Mouse (Mus musculus) megakaryocyte progenitor cell, adult 5-6 weeks (primary cell): ENCODE results near the gene Gm6525. TPM values are rescaled to one million over a fixed set of nuclear protein-coding genes. Genes with fewer than 3 reads are reported as not detected.

ENCODE experiments used
- ATAC-seq: replicated peaks from 2 replicates; pipeline ENCODE4 v1.8.0; 2016; ENCODE audit warnings: mild to moderate bottlenecking, moderate TSS enrichment, inconsistent platforms; ENCODE audit not compliant: poor library complexity
- total RNA-seq, 2 experiments: library from RNA; stranded (forward) in 1 of 2; stranded (reverse) in 1 of 2; fragments of 157-497, 149-512 nt in 1 of 2; fragments of 200-1000 nt in 1 of 2; gene quantifications; 2 replicates each; pipeline versions ENCODE4 v1.2.3 to v1.2.4; 2015 to 2017

Gm6525 gene
- 0.27 TPM in 1 of 2 replicates, not detected in the other for total RNA-seq (2015)
- 0.54 and 1.1 TPM in 2 replicates for total RNA-seq (2017)

DNA sequence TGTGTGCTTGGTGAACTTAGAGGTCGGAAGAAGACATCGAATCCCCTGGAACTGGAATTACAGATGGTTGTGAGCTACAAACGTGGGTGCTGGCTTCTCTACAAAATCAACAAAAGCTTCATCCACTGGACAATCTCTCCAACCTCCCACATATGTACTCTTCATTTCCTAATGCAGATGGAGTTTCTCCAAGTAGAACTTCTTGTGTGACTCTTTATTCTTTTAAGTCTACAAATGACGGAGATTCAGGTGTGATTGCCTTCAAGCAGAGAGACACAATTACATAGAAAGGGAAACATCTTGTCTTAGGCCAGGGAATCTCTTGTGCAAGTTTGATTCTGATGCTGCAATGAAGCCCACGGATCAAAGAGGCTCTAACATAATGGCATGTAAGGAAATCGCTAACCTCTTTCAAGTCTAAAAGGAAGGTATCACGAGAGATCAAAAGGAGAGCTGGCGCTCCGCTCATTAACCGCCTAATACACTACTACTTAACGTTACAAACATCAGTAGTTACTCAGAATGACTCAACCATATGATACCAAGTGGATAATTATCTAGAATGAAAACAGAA, at the start of gene Gm6525:
Gene Gm6525, plus strand, starts transcription at position 524 of the 574 bp plus-strand sequence.
- no peak for ATAC-seq

- ATAC-seq, result peak; percentile 68
These were observed 48.1 kb upstream of the Gm6525 start for GRCm38 (mm10) chr3:84125704-84126289.

GRCm38 (mm10) chr3:84126721-84127120, 47.2 kb upstream of the Gm6525 start:
- ATAC-seq, result 0 out of 2 replicates have a peak, but pooled peaks have one; percentile 25

- no peak for ATAC-seq
These were observed 46.5 kb upstream of the Gm6525 start for GRCm38 (mm10) chr3:84127431-84127830.

- ATAC-seq, result peak; percentile 30; the same call in 1 of the 2 replicates
These were observed 44.7 kb upstream of the Gm6525 start for GRCm38 (mm10) chr3:84128871-84129870.

GRCm38 (mm10) chr3:84130776-84131175, 43.1 kb upstream of the Gm6525 start:
- no peak for ATAC-seq

DNA sequence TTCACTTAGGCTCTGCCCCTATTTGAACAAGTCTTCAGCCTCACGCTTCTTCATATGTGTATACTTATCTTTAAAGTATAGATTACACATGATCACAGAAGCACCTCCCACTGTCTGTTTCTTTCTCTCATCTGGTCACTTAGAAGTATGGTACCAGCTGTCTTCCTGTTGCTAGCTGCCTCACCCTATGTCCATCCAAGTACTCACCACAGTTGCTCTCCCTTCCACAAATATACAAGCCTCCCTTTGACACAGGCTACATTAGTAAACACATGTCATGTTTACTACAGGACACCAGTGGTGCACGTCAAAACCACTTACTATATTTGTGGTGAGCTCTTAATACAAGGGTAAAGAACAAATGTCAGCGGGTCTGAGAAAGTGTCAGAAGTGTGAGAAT, 42.5 kb upstream of the Gm6525 start:
- ATAC-seq, result no peak

GRCm38 (mm10) chr3:84135387-84135786, 38.5 kb upstream of the Gm6525 start:
- peak; percentile 100 for ATAC-seq

- ATAC-seq, result peak; percentile 5; the same call in 1 of the 2 replicates
These were observed 38.0 kb upstream of the Gm6525 start for GRCm38 (mm10) chr3:84135933-84136332.

GRCm38 (mm10) chr3:84136509-84136908, 37.4 kb upstream of the Gm6525 start:
- ATAC-seq, result peak; percentile 40; the same call in 1 of the 2 replicates

DNA sequence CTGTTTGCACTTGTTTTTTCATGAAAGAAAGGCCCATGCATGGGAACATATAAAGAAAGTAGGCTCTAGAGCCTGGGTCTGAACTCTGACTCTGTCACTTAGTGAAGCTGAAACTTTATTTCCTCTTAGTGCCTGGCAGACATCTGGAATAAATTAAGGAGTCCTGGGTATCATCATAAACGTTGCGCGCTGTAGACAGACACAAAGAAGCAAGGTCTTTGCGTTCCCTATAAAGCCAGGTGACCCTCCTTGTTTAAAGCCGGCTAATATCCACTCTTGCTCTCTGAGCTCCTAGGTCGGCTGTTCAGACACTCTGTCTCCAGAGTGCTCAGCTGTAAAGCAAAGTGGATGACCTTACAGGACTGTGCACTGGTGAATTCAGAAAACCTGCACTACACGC, 33.0 kb upstream of the Gm6525 start:
- no peak for ATAC-seq

- ATAC-seq, result no peak
These were observed 24.1 kb upstream of the Gm6525 start for GRCm38 (mm10) chr3:84149831-84150230.

GRCm38 (mm10) chr3:84154721-84155141, 19.2 kb upstream of the Gm6525 start:
- peak; percentile 29 for ATAC-seq

DNA sequence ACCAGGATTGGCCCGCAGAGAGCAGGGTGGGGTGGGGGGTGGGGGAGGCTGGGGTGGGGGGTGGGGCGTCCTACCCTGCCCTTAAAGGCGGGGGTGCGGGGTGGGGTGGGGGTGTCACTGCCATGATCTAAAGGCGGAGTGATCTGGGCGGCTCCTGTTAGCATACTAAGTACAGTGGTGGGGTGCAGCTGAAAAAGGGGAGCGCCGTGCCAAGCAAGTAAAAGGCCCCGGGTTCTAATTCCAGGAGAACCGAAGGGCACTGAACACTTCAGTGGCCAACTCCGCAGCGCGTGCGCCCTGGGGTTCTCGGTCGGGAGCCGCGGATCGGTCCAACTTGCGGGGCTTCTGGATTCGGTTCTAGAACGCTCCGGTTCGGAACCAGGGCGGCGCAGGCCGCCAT, 18.8 kb upstream of the Gm6525 start:
- peak; percentile 43 for ATAC-seq

DNA sequence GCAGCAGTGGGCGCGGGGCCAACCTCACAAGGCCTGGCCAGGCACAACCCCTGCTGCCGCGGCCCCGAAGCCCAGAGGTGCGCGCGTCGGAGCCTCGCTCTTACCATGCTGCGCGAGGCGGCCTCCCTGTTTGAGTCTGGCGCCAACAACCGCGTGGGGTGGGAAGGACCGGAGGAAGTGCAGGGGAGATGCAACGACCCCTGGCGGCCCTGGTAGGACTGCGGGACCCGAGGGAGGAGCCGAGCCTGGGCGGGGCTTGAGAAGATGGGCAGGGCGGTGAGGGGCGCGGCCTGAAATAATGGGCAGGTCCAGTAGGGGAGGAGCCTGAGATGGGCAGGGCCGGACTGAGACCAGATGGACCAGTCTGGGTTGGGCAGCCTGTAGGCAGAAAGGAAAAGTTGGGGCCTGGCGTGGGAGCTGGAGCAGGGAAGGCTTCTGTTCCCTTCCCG, 18.3 kb upstream of the Gm6525 start, which contains the start of gene Mnd1:
Gene Mnd1, minus strand, starts transcription at position 229 of the 449 bp plus-strand sequence.
- peak; percentile 98 for ATAC-seq

DNA sequence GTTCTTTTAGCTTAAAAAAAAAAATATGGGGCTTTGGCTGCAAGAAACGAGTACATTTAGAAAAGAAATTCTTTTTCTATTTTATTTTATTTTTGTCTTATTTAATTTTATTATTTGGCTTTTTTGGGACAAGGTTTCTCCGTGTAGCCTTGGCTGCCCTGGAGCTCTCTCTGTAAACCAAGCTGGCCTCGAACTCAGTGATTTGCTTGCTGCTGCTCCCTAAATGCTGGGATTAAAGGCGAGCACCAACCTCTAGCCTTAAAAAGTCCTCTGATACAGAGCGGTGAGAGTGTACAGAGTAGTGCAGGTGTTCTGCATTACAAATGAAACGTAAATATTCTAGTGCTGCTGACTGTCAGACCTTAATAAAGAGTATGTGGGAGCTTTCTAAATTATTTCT, 17.8 kb upstream of the Gm6525 start:
- no peak for ATAC-seq

GRCm38 (mm10) chr3:84157011-84157410, 16.9 kb upstream of the Gm6525 start:
- no peak for ATAC-seq

DNA sequence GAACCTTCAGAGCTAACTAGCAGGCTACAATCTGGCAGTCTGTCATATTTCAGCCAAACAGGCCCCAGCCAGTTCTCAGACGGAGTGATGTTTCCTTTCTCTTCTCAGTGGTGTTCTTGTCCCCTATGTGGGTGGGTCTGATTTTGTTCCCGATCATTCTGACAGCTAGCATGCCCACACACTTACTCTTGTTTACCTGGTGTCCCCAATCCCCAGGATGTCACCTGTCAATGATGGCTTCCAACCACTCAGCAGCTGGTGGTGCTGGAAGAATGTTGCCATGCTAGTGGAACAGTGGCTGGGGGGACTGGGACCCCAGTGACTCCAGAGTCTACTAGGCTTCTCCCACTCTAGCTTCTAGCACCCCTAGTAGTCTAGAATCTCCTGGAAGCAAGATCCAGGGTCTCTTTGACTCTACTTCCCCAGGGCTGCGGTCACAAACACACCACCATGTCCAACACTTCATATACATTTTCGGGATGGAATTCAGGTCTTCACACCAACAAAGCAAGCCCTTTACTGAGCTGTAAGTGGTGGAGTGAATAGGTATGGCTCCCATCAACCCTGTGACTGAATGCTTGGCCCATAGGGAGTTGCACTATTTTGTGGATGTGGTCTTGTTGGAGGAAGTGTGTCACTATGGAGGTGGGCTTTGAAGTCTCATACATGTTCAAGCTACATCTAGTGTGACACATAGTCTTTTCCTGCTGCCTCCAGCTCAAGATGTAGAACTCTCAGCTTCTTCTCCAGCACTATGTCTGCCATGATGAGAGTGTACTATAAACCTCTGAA, 16.1 kb upstream of the Gm6525 start:
- no peak for ATAC-seq

DNA sequence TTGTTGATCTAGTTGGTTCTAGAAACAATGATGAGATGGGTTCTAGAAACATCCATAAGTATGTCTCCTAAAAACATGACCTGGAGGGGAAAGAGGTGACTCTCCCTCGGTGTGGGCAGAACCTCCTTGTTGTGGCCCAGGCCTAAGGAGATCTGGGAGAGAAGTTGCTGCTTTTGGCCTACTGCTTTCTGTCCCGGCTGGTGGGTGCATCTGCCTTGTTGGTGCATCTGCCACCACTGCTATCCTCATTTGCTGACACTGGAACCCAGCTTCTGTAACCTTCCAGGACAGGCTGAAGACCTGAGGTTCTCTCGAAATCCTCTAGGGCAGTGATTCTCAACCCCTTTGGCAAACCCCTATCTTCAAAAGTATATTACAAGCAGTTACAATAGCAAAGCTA, 8.5 kb upstream of the Gm6525 start:
- ATAC-seq, result no peak

DNA sequence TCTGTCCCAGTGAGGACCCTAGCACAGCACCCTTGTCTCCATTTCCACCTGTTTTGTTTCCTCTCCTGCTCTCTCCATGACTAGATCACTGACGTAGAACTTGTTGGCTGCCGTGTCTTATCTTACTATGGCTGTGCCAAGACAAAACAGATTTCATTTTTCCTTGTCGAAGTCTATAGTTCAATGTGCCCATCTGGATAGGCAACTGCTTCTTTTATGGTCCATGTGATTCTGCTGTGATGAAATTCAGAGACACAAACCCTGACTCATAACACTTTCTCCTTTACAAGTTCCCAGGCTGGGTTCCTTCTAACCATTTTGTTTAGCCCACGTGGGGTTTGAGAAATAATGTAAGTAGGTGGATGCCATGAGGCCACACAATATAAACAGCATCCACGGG, 7.8 kb upstream of the Gm6525 start:
- no peak for ATAC-seq
